Mouse (Mus musculus) cortical plate, adult 2 months (tissue): ENCODE data around the gene Sgsm3.

Experiments used
- CTCF ChIP-seq: fragments of 200-500 bp; IDR thresholded peaks from 2 replicates; pipeline ENCODE4 v1.5.1; 2011; ENCODE audit warnings: mild to moderate bottlenecking, control low read depth, low read length; ENCODE audit not compliant: insufficient read depth; ENCODE audit errors: extremely low read depth
- POLR2A ChIP-seq: fragments of 200-500 bp; IDR thresholded peaks from 2 replicates; pipeline ENCODE4 v1.6.1; 2011; ENCODE audit warnings: mild to moderate bottlenecking, low read length, control low read depth; ENCODE audit not compliant: insufficient read depth; ENCODE audit errors: extremely low read depth

DNA sequence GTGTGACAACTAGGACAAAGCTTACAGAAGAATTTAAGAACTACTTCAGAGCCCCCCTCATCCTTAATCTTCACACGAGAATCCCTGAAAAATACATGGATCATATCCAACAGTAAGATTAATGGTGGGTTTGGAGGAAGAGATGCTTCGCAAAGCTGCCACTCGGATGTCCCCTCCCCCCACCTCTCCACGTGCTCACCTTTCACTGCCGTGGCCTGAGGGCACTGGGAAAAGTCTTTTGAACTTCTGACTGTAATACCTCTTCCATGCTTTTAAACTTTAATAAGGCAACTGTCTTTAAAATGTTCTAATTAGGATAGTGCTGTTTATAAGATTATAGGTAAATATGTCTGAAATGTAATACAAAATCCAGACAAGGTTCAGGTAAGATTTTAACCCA is 3.3 kb upstream of the Sgsm3 start:
- TF ChIP-seq CTCF (no peak), POLR2A (no peak)
